Comparison of ENCODE assay signal across 32 mouse cellular contexts in genomic region chr2:160798206-160798605, GRCm38 (mm10).
A peak's percentile ranks its signal among the peaks of the same experiment; 100 is the strongest.
DNase-seq lines count a peak whose midpoint lies in the region; ATAC-seq and TF ChIP-seq lines count a peak whose summit lies in the region.
"Had no signal": no experiment of that assay in that cellular context is flagged by ENCODE, and none has a peak within 500 bp of the region (broad histone marks: within the 10 kb centered on the region; RNA-seq: fewer than 3 reads in every experiment).

No protein-coding gene starts in this region.

- no peak overlapping the region for H3K9ac ChIP-seq in kidney, postnatal 0 days (ENCODE audit: low read depth, low read length)
- no peak overlapping the region for H3K9ac ChIP-seq in kidney, embryonic 15.5 days
- no peak overlapping the region for H3K9ac ChIP-seq in liver, adult 2 months (ENCODE audit: low read depth, low read length)
- no peak overlapping the region for H3K9ac ChIP-seq in liver, embryonic 11.5 days (ENCODE audit: low read depth, low read length)
- H3K9ac ChIP-seq: embryonic facial prominence, embryonic 13.5 days; forebrain, embryonic 15.5 days; hindbrain, embryonic 13.5 days; limb, embryonic 12.5 days; liver, embryonic 13.5 days; lung, embryonic 14.5 days; midbrain, embryonic 12.5 days; neural tube, embryonic 12.5 days had no signal

- no peak for TF ChIP-seq CTCF in gastrocnemius, adult 2 months (IDR thresholded peaks at IDR 0.05)
- no peak for TF ChIP-seq CTCF in kidney, postnatal 0 days (IDR thresholded peaks at IDR 0.05; ENCODE audit: low read depth)
- no peak for TF ChIP-seq CTCF in liver, adult 2 months (IDR thresholded peaks at IDR 0.05; ENCODE audit: low read depth, low read length)

- ATAC-seq in kidney, postnatal 0 days (replicated peaks; ENCODE audit: low FRiP score, low read depth), result 0 out of 2 replicates have a peak, but pooled peaks have one; percentile 13
- ATAC-seq in kidney, embryonic 15.5 days (replicated peaks; ENCODE audit: low FRiP score), result no peak
- ATAC-seq in liver, embryonic 11.5 days (replicated peaks; ENCODE audit: low FRiP score), result no peak
- ATAC-seq: forebrain, embryonic 15.5 days; intestine, embryonic 16.5 days; Patski had no signal

- peaks cover 10% of the 10 kb centered on the region; the same call in 1 of the 2 replicates for H3K4me1 ChIP-seq in kidney, postnatal 0 days (replicated peaks; ENCODE audit: insufficient read depth, low read length)
- H3K4me1 ChIP-seq in kidney, embryonic 15.5 days, result no peaks in the 10 kb centered on the region
- H3K4me1 ChIP-seq in liver, adult 2 months (ENCODE audit: control insufficient read depth, insufficient read depth, low read length), result peaks cover 14% of the 10 kb centered on the region
- H3K4me1 ChIP-seq in liver, embryonic 11.5 days (replicated peaks; ENCODE audit: control insufficient read depth, insufficient read depth, low read length), result no peaks in the 10 kb centered on the region
- H3K4me1 ChIP-seq: embryonic facial prominence, embryonic 13.5 days; forebrain, embryonic 10.5 days; limb, embryonic 12.5 days; liver, embryonic 13.5 days; megakaryocyte, embryonic 14.5 days; midbrain, embryonic 12.5 days; neural tube, embryonic 12.5 days had no signal

- no peak overlapping the region for H3K4me3 ChIP-seq in gastrocnemius, adult 2 months
- H3K4me3 ChIP-seq in kidney, postnatal 0 days (replicated peaks; ENCODE audit: low read depth, low read length), result no peak overlapping the region
- H3K4me3 ChIP-seq in kidney, embryonic 15.5 days (replicated peaks), result no peak overlapping the region
- no peak overlapping the region for H3K4me3 ChIP-seq in liver, adult 2 months (ENCODE audit: insufficient read depth, low read depth, low read length)
- no peak overlapping the region for H3K4me3 ChIP-seq in liver, embryonic 11.5 days (ENCODE audit: low read depth, low read length)
- H3K4me3 ChIP-seq: embryonic facial prominence, embryonic 13.5 days; forebrain, embryonic 10.5 days; forebrain, embryonic 15.5 days; hindbrain, embryonic 13.5 days; limb, embryonic 12.5 days; liver, embryonic 13.5 days; megakaryocyte, embryonic 14.5 days; midbrain, embryonic 12.5 days; myocyte; neural tube, embryonic 12.5 days had no signal

- H3K4me2 ChIP-seq in kidney, postnatal 0 days (ENCODE audit: low read length), result no peak overlapping the region
- H3K4me2 ChIP-seq in kidney, embryonic 15.5 days, result no peak overlapping the region
- no peak overlapping the region for H3K4me2 ChIP-seq in liver, embryonic 11.5 days
- H3K4me2 ChIP-seq: embryonic facial prominence, embryonic 13.5 days; forebrain, embryonic 15.5 days; heart, embryonic 11.5 days; hindbrain, embryonic 13.5 days; limb, embryonic 12.5 days; liver, embryonic 13.5 days; lung, embryonic 14.5 days; midbrain, embryonic 12.5 days; neural tube, embryonic 12.5 days had no signal

- no peak for DNase-seq in gastrocnemius, adult 2 months
- DNase-seq in gastrocnemius, postnatal 36 days, result no peak
- DNase-seq in kidney, postnatal 0 days (ENCODE audit: low spot score), result peak; percentile 12
- DNase-seq in liver, adult 2 months (ENCODE audit: extremely low read depth, low read depth, low spot score), result peak; percentile 81
- no peak for DNase-seq in liver, embryonic 11.5 days (ENCODE audit: low spot score)
- DNase-seq in adipocyte (ENCODE audit: low spot score), result peak; percentile 82
- DNase-seq in embryo, embryonic 11 days, result no peak
- DNase-seq: adrenal gland, postnatal 25 days; cerebellum, adult 9-10 months; cerebellum, postnatal 36 days; heart, postnatal 4 days; kidney, postnatal 4 days; layer of hippocampus, adult 9-11 months; liver, embryonic 13.5 days; lung, embryonic 14.5 days; lung, postnatal 4 days; right cerebral cortex, postnatal 4 days; thymus, postnatal 4 days had no signal

- TF ChIP-seq POLR2A in liver, adult 2 months (IDR thresholded peaks at IDR 0.05; ENCODE audit: extremely low read depth, insufficient read depth, low read length), result no peak

- WGBS in kidney, postnatal 0 days, result 84% methylated on average over 1 of the region's 1 CpGs
- 91% methylated on average over 1 of the region's 1 CpGs for WGBS in kidney, embryonic 15.5 days
- 19% methylated on average over 1 of the region's 1 CpGs for WGBS in liver, adult 2 months
- 84% methylated on average over 1 of the region's 1 CpGs for WGBS in liver, embryonic 11.5 days

- intact Hi-C loops in gastrocnemius, adult 2 months (cut with DNase I), result no loop called here
- intact Hi-C loops in gastrocnemius, postnatal 36 days (cut with DNase I), result no loop called here

- peak overlapping the region; percentile 84 for H3K27ac ChIP-seq in gastrocnemius, adult 2 months
- no peak overlapping the region for H3K27ac ChIP-seq in kidney, postnatal 0 days
- H3K27ac ChIP-seq in kidney, embryonic 15.5 days, result no peak overlapping the region
- H3K27ac ChIP-seq in liver, adult 2 months (replicated peaks; ENCODE audit: insufficient read depth, low read depth, low read length), result peak overlapping the region; percentile 71
- no peak overlapping the region for H3K27ac ChIP-seq in liver, embryonic 11.5 days (ENCODE audit: low read depth, low read length)
- H3K27ac ChIP-seq: embryonic facial prominence, embryonic 13.5 days; forebrain, embryonic 10.5 days; forebrain, embryonic 15.5 days; hindbrain, embryonic 13.5 days; limb, embryonic 12.5 days; liver, embryonic 13.5 days; midbrain, embryonic 12.5 days; neural tube, embryonic 12.5 days; stomach, postnatal 0 days had no signal

- H3K36me3 ChIP-seq in kidney, postnatal 0 days (ENCODE audit: insufficient read depth, low read length), result no peaks in the 10 kb centered on the region
- H3K36me3 ChIP-seq in kidney, embryonic 15.5 days, result no peaks in the 10 kb centered on the region
- H3K36me3 ChIP-seq in liver, adult 2 months (ENCODE audit: control insufficient read depth, insufficient read depth, low read length), result peaks cover 2% of the 10 kb centered on the region
- no peaks in the 10 kb centered on the region for H3K36me3 ChIP-seq in liver, embryonic 11.5 days (ENCODE audit: control insufficient read depth, insufficient read depth, low read length)
- H3K36me3 ChIP-seq: embryonic facial prominence, embryonic 13.5 days; forebrain, embryonic 10.5 days; forebrain, embryonic 15.5 days; hindbrain, embryonic 13.5 days; limb, embryonic 12.5 days; liver, embryonic 13.5 days; midbrain, embryonic 12.5 days; neural tube, embryonic 12.5 days had no signal

- H3K27me3 ChIP-seq in kidney, postnatal 0 days (ENCODE audit: insufficient read depth, low read length), result no peaks in the 10 kb centered on the region
- H3K27me3 ChIP-seq in kidney, embryonic 15.5 days, result no peaks in the 10 kb centered on the region
- no peaks in the 10 kb centered on the region for H3K27me3 ChIP-seq in liver, adult 2 months (ENCODE audit: control insufficient read depth, insufficient read depth, low read length)
- no peaks in the 10 kb centered on the region for H3K27me3 ChIP-seq in liver, embryonic 11.5 days (replicated peaks; ENCODE audit: control insufficient read depth, insufficient read depth, low read length)
- H3K27me3 ChIP-seq: embryonic facial prominence, embryonic 13.5 days; forebrain, embryonic 15.5 days; hindbrain, embryonic 13.5 days; limb, embryonic 12.5 days; liver, embryonic 13.5 days; midbrain, embryonic 12.5 days; neural tube, embryonic 12.5 days; Patski had no signal

- H3K9me3 ChIP-seq in kidney, postnatal 0 days (replicated peaks; ENCODE audit: low read length), result no peaks in the 10 kb centered on the region
- no peaks in the 10 kb centered on the region for H3K9me3 ChIP-seq in kidney, embryonic 15.5 days (replicated peaks)
- no peaks in the 10 kb centered on the region for H3K9me3 ChIP-seq in liver, embryonic 11.5 days (ENCODE audit: control insufficient read depth, low read length)
- H3K9me3 ChIP-seq: embryonic facial prominence, embryonic 13.5 days; forebrain, embryonic 10.5 days; forebrain, embryonic 15.5 days; hindbrain, embryonic 13.5 days; limb, embryonic 12.5 days; liver, embryonic 13.5 days; megakaryocyte, embryonic 14.5 days; midbrain, embryonic 12.5 days; neural tube, embryonic 12.5 days had no signal

- H3K79me2 ChIP-seq in liver, adult 2 months (ENCODE audit: control insufficient read depth, insufficient read depth, low read length), result peaks cover 9% of the 10 kb centered on the region; the same call in 1 of the 2 replicates

Comparison
In these comparisons a context has a peak if more than half of its experiments do, and no peak if none do; other contexts are left out.
1. DNase-seq: peak in kidney, postnatal 0 days (single experiment), liver, adult 2 months (single experiment) and adipocyte (single experiment); none in gastrocnemius, adult 2 months (single experiment), gastrocnemius, postnatal 36 days (0 of 2), liver, embryonic 11.5 days (single experiment) and embryo, embryonic 11 days (single experiment).
2. H3K27ac ChIP-seq: peak in gastrocnemius, adult 2 months (single experiment) and liver, adult 2 months (single experiment); none in kidney, postnatal 0 days (single experiment), kidney, embryonic 15.5 days (single experiment) and liver, embryonic 11.5 days (single experiment).